Mouse (Mus musculus): Measurements from ENCODE around the gene Trp53bp2. TPM values are rescaled to one million over a fixed set of nuclear protein-coding genes. Genes with fewer than 3 reads are reported as not detected.

Trp53bp2 gene
- total RNA-seq, 2 experiments from 2014 or later, result 17.2 to 20.3 TPM

DNA sequence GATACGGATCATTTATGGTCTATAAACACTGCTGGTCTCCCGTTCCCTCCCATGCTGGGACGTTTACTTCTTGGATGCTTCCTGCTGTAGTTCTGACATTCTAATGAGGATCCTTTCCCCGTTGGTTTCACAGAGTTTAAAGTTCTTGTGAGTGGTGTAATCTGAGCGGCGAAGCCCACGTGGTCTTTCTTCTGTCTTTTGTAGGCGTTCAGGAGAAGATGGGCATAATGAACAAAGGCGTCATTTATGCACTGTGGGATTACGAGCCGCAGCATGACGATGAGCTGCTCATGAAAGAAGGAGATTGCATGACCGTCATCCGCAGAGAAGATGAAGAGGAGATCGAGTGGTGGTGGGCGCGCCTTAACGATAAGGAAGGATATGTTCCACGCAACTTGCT lies 49.6 kb downstream of the Trp53bp2 start:
- intact Hi-C loops (cut with DNase I), result no loop called here
- DNase-seq, result no peak

DNA sequence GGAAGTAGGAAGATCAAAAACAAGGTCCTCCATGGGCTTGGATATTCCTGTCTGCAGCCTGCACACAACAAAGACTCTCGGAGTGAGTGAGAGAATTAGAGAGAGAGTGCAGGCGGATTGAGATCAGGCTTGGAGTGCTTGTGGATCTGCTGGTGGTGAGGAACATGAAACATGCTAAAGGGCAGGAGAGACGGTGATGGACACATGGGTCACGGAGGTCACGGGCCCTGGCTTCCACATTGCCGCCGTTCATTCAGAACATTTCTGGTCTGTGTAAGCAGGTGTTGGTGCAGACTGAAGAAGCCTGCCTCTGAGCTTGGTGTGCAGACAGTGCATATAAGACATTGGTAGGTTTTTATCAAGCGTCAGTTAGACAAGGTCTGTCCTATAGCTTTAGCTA lies 50.5 kb downstream of the Trp53bp2 start:
- no peak for DNase-seq
- intact Hi-C loops (cut with DNase I), result no loop called here

DNA sequence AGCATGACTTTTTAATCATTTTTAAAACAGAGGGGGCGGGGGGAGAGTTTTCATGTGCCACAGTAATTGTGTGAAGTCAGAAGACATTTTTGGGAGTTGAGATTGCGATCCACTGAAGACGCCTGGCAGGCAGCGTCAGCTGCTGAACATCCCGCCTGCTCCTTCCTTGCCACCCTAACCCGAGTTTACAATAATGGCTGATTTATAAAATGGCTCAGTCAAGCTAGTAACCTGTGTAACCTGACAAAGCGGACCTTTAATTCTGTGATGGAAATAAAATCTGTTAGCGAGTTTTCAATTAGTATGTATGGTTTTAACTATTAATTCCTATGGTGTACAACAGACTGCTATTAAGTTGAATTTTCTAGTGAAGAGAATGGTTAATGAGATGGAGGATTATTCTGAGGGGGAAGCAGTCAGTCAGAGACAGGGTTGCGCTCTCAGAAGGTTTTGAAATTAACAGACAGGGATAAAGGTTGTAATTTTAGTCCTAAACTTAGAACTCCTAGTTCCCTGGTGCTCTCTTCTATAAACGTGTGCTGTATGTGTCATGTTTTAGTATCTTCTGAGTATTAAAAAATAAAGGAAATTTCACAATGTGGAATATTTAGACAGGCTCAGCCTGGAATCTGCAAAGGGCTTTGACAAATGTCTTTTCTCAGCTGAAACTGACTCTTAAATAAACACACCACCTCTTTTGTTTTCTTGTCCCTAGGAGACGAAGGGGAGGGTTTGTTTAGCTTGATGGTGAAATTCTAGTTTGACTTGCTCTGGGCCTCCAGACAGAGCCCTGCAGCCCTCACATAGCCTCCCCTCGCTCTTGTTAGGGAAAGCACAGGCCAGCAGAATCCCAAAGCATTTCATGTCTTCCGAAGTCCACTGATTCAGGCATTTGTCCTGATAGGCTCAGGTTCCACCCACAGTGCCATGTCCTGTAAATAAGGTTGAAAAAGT lies 51.6 kb downstream of the Trp53bp2 start:
- intact Hi-C loops (cut with DNase I), result no loop called here
- no peak for DNase-seq

DNA sequence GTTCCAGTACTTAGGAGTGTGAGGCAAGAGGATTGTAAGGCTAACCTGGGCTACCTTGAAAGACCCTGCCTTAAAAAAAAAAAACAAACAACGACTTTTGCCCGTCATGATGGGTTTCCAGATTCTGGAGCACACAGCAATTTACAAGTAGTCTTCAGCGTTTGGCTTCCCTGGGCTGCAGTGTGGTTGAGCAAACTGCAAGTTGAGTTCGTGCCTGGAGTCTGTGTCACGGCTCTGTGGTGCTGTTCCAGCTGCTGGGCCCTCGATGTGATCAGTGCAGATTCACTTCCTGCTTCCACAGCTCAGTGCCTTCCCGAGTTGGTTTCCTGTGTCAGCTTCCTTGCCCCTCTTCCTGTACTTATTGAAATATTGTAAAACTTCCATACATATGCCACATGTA lies 52.3 kb downstream of the Trp53bp2 start:
- DNase-seq, result peak; percentile 40 to 42
- intact Hi-C loops (cut with DNase I), result no loop called here

DNA sequence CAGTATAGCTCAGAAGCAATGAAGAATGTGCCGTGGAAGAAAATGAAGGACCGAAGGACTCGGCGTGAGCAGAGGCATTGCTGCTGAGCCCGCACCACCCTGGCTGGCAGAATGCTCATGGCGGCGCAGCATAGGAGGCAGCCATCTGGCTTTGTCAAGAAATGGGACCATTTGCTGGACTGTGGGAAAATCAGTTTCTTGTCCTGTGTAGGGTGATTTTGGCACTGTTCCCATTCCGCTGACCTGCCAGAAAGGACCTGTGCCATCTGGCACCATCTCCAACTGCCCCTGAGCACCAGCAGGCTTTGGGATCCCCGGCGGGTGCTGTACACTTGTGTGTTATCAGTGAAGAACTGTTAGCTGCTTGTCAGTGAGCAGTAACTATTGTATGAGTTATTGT lies 52.8 kb downstream of the Trp53bp2 start:
- DNase-seq, result peak; percentile 72 to 73
- intact Hi-C loops (cut with DNase I), result no loop called here

DNA sequence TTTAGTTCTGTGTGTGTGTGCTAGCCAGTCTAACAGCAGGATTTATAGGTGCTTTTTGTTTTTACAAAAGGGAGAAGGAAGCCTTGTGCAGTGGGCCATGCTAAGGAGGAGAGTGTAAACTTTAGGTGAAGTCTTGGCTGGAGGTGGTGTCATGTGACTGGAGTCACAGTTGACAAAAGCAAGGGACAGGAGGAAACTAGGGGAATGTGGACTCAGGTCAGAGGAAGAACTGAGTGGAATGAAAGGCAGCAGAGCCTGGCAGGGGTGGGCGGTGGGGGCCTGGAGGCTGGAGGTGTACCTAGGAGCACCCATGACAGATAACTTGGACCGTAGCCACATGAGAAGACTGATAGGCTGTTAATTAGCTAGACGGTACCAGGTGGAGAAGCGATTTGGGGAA lies 56.3 kb downstream of the Trp53bp2 start:
- intact Hi-C loops (cut with DNase I), result no loop called here
- no peak for DNase-seq

DNA sequence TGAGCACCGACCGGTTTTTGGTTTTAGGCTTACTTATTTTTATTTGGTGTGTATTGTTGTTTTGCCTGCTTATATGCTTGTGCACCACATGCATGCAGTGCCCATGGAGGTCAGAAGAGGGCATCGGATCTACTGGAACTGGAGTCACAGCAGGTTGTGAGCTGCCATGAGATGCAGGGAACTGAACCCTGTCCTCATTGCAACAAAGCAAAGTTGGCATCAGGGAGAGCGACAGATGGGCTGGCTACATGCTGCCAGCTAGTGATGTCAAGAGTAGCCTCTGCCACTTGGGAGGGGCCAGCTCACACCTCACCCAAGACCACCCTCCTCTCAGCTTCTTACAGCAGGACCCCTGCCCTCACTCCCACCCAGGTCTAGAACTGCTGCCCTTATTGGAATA lies 57.0 kb downstream of the Trp53bp2 start:
- intact Hi-C loops (cut with DNase I), result no loop called here
- DNase-seq, result no peak

DNA sequence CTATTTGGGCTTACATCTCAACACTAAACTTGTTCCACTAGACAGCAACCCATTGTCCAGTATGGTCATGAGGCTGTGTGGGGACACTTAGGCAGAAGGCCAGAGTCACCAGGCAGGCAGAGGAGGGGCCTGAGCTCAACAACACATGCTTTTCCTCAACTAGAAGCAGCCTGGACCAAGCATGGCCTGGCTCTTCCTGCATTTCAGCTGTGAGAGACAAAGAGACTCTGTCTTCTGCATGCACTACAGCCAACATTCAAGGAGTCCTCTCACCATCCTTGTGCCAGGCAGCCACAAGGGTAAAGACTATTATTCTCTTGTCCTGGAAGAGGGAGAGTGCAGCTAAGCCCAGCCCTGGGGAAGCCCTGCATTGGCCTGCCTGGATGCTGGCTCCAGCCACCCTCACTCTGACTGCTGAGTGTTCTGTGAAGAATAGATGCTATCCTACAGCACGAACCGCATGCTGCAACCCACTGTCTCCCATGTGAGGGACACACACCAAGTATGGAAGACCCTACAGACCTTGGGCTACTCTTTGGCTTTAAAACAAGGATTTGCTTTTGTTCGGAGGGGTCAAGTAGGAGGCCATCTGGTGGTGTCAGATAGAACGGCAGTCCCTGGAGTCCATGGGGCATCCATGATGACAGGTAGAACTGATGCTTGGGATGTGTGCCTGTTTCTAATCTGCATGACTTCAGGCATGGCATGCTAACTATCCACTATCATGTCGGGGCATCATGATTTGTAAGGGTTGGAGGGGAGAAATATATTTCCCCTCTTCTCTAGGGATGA lies 66.2 kb downstream of the Trp53bp2 start:
- intact Hi-C loops (cut with DNase I), result no loop called here
- no peak for DNase-seq

DNA sequence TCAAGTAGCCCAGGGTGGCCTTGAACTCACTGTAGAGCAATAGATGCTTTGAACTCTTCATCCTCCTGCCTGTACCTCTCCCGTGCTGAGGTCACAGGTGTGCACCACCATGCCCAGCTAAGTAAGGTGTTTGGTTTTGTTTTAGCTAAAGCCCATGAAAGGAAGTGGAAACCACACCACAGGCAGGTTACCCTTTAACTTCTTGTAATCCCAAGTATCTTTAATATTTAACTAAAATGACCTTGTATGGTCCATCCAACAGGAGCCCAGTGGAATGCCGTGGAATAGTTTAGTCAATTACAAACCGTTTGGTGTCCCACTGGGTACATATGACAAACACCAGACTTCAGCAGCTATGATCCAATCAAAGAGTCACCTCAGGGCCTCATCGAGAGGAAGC lies 70.0 kb downstream of the Trp53bp2 start:
- no peak for DNase-seq
- intact Hi-C loops (cut with DNase I), result no loop called here

DNA sequence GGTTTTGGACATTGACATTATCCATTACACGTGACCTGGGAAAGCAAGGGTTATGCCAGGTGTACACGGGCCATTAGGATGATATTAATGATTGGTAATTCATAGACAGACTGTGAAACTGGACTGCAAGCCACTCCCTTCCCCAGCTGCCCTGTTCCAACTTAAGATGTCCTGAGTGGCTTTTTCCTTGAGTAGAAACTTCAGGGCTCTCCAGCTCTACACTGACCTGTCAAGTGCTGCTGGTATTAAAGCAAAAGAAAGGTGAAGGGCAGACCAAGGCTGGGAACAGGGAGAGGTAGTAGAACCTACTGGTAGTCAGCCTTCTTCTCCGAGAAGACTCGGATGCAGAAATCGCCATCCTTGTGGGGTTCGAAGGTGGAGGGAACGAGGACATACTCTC lies 72.2 kb downstream of the Trp53bp2 start:
- DNase-seq, result no peak
- intact Hi-C loops (cut with DNase I), result no loop called here

DNA sequence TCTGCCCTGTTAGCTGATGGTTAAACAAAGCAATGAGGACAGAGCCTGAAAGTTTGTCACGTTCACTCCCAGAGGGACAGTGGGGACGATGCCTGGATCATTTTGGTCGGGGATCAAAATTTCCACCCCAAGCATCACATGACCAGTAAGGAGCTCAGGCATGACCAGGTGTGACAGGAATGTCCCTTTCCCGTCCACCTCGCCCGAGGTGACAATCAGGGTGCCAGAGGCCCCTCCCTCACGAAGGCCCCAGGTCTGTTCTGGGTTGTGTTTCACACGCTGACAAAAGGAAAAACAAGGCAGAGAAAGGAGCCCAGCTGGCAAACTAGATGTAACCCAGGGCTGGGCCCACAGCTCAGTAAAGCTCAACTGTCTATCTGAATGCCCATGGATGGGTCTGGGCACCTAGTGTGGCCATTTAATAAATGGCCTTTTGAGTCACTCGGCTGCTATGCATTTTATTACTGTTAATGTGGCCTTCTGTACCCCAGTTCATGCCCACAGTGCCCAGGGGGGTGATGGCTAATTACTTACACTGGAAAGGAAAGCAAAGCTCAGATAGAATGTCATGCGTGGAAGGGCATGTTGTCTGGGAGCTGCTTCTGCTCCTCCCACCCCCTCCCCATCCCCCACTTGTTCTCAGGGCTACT lies 72.8 kb downstream of the Trp53bp2 start:
- intact Hi-C loops (cut with DNase I), result no loop called here
- DNase-seq, result no peak

DNA sequence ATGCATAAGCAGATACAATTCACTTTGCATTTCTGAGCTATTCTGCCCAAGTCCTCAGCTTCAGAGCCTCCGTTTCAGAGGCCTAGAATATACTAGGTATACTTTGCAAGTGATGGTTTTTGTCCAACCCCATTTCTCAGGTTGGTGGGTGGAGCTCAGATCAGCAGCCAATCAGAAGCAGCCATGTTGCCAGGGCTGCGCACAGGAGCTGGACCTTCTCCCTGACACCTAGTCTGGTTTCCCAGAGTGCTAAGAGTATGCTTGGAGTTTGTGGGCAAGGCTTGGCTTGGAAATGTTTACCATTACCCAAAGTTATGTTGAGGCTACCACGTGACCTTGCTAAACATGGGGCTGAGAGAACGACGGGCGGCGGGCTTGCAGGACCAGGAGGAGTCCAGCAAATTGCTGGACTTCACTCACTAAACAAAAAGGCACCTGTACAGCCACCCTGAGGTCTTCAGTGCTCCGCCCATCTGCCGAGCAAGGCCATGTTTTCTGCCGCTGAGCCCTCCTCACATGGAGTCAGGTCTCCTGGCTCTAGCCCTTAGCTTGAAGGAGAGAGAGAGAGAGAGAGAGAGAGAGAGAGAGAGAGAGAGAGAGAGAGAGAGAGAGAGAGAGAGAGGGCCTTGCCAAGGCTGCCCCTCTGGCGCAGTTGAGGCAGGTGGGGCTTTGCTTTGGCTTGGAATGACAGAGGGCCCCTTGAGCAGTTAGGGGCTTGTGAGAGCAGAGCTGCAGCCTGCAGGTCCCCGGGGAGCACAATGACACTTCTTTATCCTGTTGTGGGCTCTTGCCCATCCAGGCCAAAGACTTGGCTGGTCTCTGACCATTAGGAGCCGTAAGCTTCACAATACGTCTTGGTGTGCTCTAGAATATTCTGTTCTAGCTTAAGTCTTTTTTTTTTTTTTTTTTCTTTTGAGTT lies 74.3 kb downstream of the Trp53bp2 start:
- intact Hi-C loops (cut with DNase I), result no loop called here
- DNase-seq, result no peak

DNA sequence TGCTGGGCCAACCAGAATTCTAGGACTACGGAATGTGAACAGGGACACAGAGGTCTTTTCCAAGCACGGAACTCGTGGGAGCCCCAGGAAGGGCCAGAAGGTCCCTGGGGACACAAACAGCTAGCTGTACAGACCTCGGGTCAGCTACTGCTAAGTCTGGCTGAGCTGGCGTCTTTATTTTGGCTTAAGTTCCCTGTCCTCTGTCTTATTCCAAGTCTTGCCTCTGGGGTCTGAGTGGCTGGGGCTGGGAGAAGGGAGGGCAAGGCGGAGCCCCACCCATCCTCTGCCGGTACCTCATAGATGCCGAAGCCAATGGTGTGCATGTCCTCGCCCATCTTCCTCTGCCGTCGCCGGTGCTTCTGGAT lies 74.9 kb downstream of the Trp53bp2 start:
- peak; percentile 60 to 63 for DNase-seq
- intact Hi-C loops (cut with DNase I), result no loop called here

DNA sequence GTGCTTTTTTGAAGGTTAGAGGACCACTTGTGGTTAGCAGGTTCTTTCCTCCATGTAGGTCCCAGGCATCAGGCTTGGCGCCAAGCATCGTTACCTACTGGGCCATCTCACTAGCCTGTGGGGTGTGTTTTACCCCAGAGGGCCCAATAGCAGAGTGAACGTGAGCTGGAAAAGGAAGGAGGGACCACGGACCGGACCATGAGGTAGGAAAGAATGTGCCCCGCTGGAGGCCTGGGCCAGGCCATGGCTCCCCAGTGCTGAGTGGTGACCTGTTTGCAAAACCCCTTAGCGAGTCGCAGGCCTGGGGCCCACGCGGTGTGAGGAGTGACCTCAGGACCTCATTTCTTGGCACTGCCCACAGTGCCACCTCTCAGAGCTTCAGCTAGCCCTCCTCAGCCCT lies 79.5 kb downstream of the Trp53bp2 start:
- intact Hi-C loops (cut with DNase I), result no loop called here

DNA sequence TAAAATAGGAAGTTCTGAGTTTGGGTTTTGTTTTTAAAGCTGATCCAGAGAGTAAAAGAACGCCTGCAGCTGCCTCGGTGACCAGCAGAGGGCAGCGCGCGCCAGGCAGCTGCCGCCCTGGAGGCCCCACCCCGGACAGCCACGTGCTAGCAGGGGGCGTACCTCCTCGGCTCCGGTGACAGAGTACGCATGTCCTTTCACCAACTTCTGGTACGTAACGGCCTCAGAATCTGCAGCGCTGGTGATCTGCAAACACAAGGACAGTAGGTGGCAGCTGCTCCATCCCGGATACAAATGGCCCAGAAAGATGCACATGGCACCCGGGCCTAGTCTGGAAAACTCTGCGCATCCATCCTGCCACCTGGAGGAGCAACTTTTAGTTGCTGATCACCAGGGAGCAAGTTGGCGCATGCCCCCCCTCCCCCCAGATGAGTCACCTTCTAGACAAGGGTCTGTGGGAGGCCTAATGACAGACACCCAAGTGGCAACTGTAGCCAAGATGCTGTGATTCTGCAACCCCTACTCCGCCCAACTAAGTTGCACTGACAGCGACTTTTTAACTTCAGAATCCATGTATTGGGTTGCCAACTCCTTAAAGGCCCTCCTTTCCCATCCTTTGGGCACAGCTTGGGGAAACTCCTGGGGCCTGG lies 81.0 kb downstream of the Trp53bp2 start:
- peak; percentile 95 for DNase-seq
- intact Hi-C loops (cut with DNase I), result loop anchor here (1.0 kb wide), 4 partner anchors 16 to 114 kb away; partner anchors contain the start of gene Capn2

More for the DNA sequence above, 79.5 kb downstream of the Trp53bp2 start:
- no peak for DNase-seq

DNA sequence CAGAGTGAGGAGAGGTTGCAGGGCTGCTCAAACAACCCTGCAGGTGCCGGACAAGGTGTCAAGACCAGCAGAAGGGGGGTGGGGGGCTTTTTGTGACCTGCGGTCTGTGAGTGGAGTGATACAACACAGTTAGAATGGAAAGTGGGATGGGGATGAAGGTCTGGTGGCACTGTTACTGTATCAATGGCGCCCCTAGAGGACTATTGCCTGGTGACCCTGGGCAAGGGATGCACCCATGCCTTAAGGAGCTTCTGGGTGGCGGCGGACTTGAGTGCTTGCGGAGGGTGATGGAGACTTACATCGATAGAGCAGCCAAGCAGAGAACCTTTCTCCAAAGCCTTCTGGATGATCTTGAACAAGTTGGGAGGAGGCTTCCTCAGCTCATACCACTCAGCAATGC lies 81.6 kb downstream of the Trp53bp2 start:
- no peak for DNase-seq
- intact Hi-C loops (cut with DNase I), result loop anchor here (1.0 kb wide), 2 partner anchors 16 to 27 kb away; partner anchors contain the start of gene Capn2

DNA sequence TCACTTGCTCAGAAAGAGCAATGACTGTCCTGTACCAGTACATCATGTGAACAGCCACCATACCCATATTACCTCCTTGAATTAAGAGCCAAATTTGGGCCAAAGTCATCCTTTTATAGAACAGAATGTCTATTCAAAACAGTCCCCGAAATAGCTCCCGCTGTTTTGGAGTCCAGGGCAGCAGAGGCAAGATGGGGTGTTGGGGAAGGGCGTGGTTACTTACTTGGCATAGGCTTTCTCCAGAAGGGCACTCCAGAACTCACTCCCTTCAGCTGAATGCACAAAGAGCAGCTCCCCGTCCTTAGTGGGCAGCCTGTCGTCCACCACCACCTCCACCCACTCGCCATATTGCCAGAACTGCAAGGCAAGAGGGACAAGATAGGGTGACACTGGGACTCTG lies 82.9 kb downstream of the Trp53bp2 start:
- no peak for DNase-seq
- intact Hi-C loops (cut with DNase I), result no loop called here

DNA sequence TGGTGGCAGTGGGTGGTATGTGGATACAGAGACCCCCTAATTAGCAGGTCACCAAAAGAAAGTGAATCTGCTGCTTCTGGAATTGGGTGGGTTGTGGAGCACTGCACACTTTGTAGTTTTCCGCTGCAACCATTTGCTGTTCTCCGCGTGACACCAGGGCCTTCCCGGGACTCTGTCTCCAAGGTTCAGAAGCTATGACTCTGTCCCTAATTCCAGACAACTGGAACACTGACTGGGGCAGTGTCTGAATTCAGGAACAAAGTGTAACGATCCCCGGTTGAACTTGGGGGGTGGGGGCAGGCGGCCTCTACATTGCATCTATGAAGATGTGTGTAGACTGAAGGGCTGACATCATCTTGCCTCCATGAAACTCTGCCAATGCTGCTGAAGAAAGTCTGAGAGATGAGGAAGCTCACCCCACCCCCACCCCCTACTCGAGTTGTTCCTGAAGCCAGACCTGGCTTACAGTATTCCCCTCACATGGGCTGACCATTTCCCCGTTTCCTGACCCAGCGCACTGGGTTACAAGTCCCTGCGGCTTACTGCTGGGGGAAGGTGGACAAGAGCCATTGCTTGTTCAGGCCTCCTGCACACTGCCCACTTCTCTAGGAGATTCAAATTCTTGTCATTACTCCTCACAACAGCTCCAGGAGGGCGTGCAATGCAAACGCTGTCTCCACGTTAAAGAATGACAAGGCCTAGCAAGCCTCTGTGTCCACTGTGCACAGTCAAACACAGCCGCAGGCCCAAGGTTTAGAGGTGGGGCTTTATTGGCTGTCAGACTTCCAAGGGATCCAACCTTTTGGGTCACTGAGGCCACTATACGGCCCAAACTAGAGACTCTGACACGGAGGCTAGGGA lies 85.5 kb downstream of the Trp53bp2 start:
- intact Hi-C loops (cut with DNase I), result no loop called here
- DNase-seq, result peak in 1 of 2 experiments; percentile 23

DNA sequence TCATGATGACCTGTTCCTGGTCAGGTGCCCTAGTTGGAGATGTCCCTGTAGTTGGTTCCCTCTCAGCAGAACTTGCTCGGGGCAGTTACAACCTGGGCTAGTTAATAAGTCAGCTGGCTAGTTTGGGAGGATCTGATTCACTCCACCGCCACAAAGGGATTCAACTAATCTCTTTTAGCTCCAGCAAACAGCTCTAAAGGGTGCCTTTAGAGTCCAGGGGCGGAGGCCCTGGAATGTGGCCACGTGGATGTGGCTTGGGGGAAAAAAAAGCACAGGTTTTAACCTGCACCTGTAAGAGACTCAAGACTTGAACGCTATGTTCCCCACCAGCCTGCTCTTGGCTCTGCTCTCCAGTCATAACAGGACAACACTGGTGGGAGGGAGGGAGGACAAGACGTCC lies 87.7 kb downstream of the Trp53bp2 start:
- DNase-seq, result no peak
- intact Hi-C loops (cut with DNase I), result no loop called here

Data from heart, postnatal 10 days (tissue).